Mouse (Mus musculus) bone marrow macrophage, adult 2 months (primary cell): Measurements from ENCODE around the gene Cplx3.

Experiments
- CTCF ChIP-seq: IDR thresholded peaks from 2 replicates; pipeline ENCODE4 v1.5.1; 2012; ENCODE audit warnings: low read depth, mild to moderate bottlenecking, low read length, moderate library complexity
- POLR2A ChIP-seq: IDR thresholded peaks from 2 replicates; pipeline ENCODE4 v1.6.1; 2012; ENCODE audit warnings: mild to moderate bottlenecking, low read depth, low read length, borderline replicate concordance

DNA sequence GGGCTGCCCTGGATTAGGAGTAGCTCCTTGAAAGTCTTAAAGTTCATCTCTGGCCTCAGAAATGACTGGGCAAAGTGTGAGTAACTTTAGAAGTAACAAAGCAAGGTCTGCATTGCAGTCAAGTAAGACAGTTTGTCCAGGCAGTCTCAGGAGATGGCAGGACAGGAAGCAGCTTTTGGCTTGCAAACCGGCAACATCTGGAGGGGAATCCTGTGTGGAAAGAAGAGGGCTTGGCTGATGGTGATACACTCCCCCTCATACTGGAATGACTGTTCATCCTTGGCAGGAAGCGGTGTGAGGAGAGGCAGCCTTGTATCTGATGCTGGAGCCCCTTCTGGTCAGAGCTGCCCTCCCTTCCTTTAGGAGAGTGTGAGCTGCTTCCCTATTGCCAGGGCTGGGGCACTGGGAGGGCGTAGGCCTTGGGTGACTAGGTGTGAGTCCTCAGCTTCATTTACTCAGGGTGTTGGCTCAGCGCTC is 43.1 kb downstream of the Cplx3 start:
- TF ChIP-seq CTCF (no peak), POLR2A (no peak)
